8 mouse cellular contexts compared by ENCODE assay signal in the genomic region with DNA sequence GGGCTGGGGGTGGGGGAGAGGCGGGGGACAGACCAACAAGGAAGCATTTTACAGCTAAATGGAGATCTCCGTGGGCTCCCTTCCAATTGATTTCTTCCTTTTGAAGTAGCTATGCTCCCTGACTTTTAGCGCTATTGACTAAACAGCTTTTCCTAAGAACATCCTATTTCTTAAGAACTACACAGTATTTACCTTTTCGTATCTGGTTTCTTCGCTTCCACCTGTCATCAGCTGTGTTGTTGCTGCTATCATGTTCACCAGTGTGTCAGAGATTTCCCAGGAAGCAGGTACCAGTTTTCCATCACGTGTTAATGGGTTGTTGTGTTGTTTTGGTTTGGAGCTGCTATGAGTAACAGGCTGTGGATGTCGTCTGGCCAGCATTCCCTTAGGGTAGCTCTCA. TPM values are rescaled to one million over a fixed set of nuclear protein-coding genes. Genes with fewer than 3 reads are reported as not detected.
DNase-seq lines count a peak whose midpoint lies in the region; ATAC-seq and TF ChIP-seq lines count a peak whose summit lies in the region.

A gene (minus strand): TSS at position 260 of the 400 bp plus-strand sequence.

- H3K27me3 ChIP-seq in kidney, embryonic 14.5 days (ENCODE audit: control insufficient read depth, insufficient read depth, low read length), result no peaks in the 10 kb centered on the region
- H3K27me3 ChIP-seq in G1E (ENCODE audit: insufficient read depth, low read length), result no peaks in the 10 kb centered on the region; the same call in 1 of the 2 replicates
- no peaks in the 10 kb centered on the region for H3K27me3 ChIP-seq in hindbrain, embryonic 16.5 days (replicated peaks; ENCODE audit: control insufficient read depth, insufficient read depth, low read length)
- H3K27me3 ChIP-seq in midbrain, embryonic 13.5 days, result no peaks in the 10 kb centered on the region

- H3K4me3 ChIP-seq in kidney, embryonic 14.5 days (ENCODE audit: low read length), result peak within 1 kb of the TSS; percentile 78
- H3K4me3 ChIP-seq in G1E (ENCODE audit: low read depth, low read length), result peak within 1 kb of the TSS; percentile 87
- peak within 1 kb of the TSS; percentile 70 for H3K4me3 ChIP-seq in embryonic fibroblast, embryonic 13.5 days (ENCODE audit: insufficient read depth, low read length)
- H3K4me3 ChIP-seq in hindbrain, embryonic 16.5 days (ENCODE audit: low read length), result peak within 1 kb of the TSS; percentile 88
- peak within 1 kb of the TSS; percentile 89 for H3K4me3 ChIP-seq in midbrain, embryonic 13.5 days (replicated peaks)

- H3K36me3 ChIP-seq in kidney, embryonic 14.5 days (ENCODE audit: control insufficient read depth, insufficient read depth, low read length), result no peaks in the 10 kb centered on the region
- peaks cover 12% of the 10 kb centered on the region for H3K36me3 ChIP-seq in G1E (replicated peaks)
- no peaks in the 10 kb centered on the region for H3K36me3 ChIP-seq in hindbrain, embryonic 16.5 days (ENCODE audit: control insufficient read depth, insufficient read depth, low read length)
- H3K36me3 ChIP-seq in midbrain, embryonic 13.5 days, result no peaks in the 10 kb centered on the region

- ATAC-seq in kidney, embryonic 14.5 days (ENCODE audit: low FRiP score, low TSS enrichment), result no peak
- ATAC-seq in G1E (ENCODE audit: extremely low read depth, insufficient number of reproducible peaks, low FRiP score, poor library complexity, severe bottlenecking), result no peak
- ATAC-seq in hindbrain, embryonic 16.5 days, result no peak
- ATAC-seq in midbrain, embryonic 13.5 days, result no peak

- H3K9me3 ChIP-seq in kidney, embryonic 14.5 days (ENCODE audit: control insufficient read depth, low read length), result no peaks in the 10 kb centered on the region
- no peaks in the 10 kb centered on the region for H3K9me3 ChIP-seq in G1E (replicated peaks)
- H3K9me3 ChIP-seq in hindbrain, embryonic 16.5 days (ENCODE audit: control insufficient read depth, low read length), result no peaks in the 10 kb centered on the region
- H3K9me3 ChIP-seq in midbrain, embryonic 13.5 days, result no peaks in the 10 kb centered on the region

- peak within 1 kb of the TSS; percentile 80 for H3K9ac ChIP-seq in kidney, embryonic 14.5 days (ENCODE audit: low read depth, low read length)
- H3K9ac ChIP-seq in hindbrain, embryonic 16.5 days (ENCODE audit: low read depth, low read length), result peak within 1 kb of the TSS; percentile 87
- H3K9ac ChIP-seq in midbrain, embryonic 13.5 days (replicated peaks), result peak within 1 kb of the TSS; percentile 95

- TF ChIP-seq CTCF in G1E (IDR thresholded peaks at IDR 0.05; ENCODE audit: low read depth, low read length), result no peak
- TF ChIP-seq CTCF in embryonic fibroblast, embryonic 13.5 days (IDR thresholded peaks at IDR 0.05; ENCODE audit: borderline replicate concordance, insufficient read depth, low read length), result no peak

- no peak for DNase-seq in kidney, postnatal 14 days
- no peak for DNase-seq in G1E (ENCODE audit: low spot score)
- DNase-seq in urinary bladder, postnatal 4 days (ENCODE audit: low spot score in 2 of 2), result no peak
- no peak for DNase-seq in retina, postnatal 1 day

- peak within 1 kb of the TSS; percentile 45 for H3K4me2 ChIP-seq in kidney, embryonic 14.5 days (replicated peaks; ENCODE audit: low read depth, low read length)
- peak within 1 kb of the TSS; percentile 88 for H3K4me2 ChIP-seq in hindbrain, embryonic 16.5 days (ENCODE audit: low read length)
- peak within 1 kb of the TSS; percentile 80 for H3K4me2 ChIP-seq in midbrain, embryonic 13.5 days (replicated peaks)

- no peak for TF ChIP-seq POLR2A in embryonic fibroblast, embryonic 13.5 days (IDR thresholded peaks at IDR 0.05; ENCODE audit: low read depth, low read length)

- peak within 1 kb of the TSS; percentile 56; the same call in 1 of the 2 replicates for H3K27ac ChIP-seq in kidney, embryonic 14.5 days (ENCODE audit: low read depth, low read length)
- no peak within 1 kb of the TSS for H3K27ac ChIP-seq in embryonic fibroblast, embryonic 13.5 days (ENCODE audit: insufficient read depth, low read length)
- H3K27ac ChIP-seq in hindbrain, embryonic 16.5 days (ENCODE audit: low read depth, low read length), result peak within 1 kb of the TSS; percentile 86
- peak within 1 kb of the TSS; percentile 88 for H3K27ac ChIP-seq in midbrain, embryonic 13.5 days

- WGBS in kidney, embryonic 14.5 days, result 30% methylated on average over 7 of the region's 7 CpGs
- WGBS in hindbrain, embryonic 16.5 days, result 32% methylated on average over 7 of the region's 7 CpGs
- WGBS in midbrain, embryonic 13.5 days, result 42% methylated on average over 7 of the region's 7 CpGs

- peaks cover 5% of the 10 kb centered on the region for H3K4me1 ChIP-seq in kidney, embryonic 14.5 days (ENCODE audit: control insufficient read depth, insufficient read depth, low read length)
- H3K4me1 ChIP-seq in G1E (ENCODE audit: insufficient read depth, low read depth, low read length), result peaks cover 28% of the 10 kb centered on the region
- peaks cover 8% of the 10 kb centered on the region for H3K4me1 ChIP-seq in embryonic fibroblast, embryonic 13.5 days (ENCODE audit: control insufficient read depth, insufficient read depth, low read length)
- H3K4me1 ChIP-seq in hindbrain, embryonic 16.5 days (ENCODE audit: control insufficient read depth, insufficient read depth, low read depth, low read length), result peaks cover 14% of the 10 kb centered on the region
- H3K4me1 ChIP-seq in midbrain, embryonic 13.5 days (replicated peaks), result peaks cover 35% of the 10 kb centered on the region

RNA-seq across cellular contexts. Expression of the gene that starts here (rescaled TPM):
- 15.7 and 25.0 TPM in 2 replicates for polyA plus RNA-seq in kidney, embryonic 14.5 days (2014; fragmentation: Nextera tagmentation; extraction: Ambion mirVana)
- total RNA-seq in G1E (2014; fragmentation: Nextera tagmentation) (10.5 and 10.9 TPM in 2 replicates), G1E (2017) (6.4 and 7.7 TPM in 2 replicates)
- 5.4 and 5.9 TPM in 2 replicates for polyA plus RNA-seq in G1E (2012)
- polyA plus RNA-seq in embryonic fibroblast, embryonic 13.5 days (2011; ENCODE audit: insufficient read length, low read depth, missing spikeins), result 11.7 and 15.1 TPM in 2 replicates
- 24.5 and 28.0 TPM in 2 replicates for polyA plus RNA-seq in hindbrain, embryonic 16.5 days (2015; fragmentation: Nextera tagmentation; extraction: Ambion mirVana)
- 30.0 and 31.8 TPM in 2 replicates for polyA plus RNA-seq in midbrain, embryonic 13.5 days (2015; fragmentation: Nextera tagmentation; extraction: Ambion mirVana)
